Mouse (Mus musculus): Measurements from ENCODE around the gene Pygl. TPM values are rescaled to one million over a fixed set of nuclear protein-coding genes. Genes with fewer than 3 reads are reported as not detected.

The Pygl gene
- 2.8 TPM for total RNA-seq (2023)

DNA sequence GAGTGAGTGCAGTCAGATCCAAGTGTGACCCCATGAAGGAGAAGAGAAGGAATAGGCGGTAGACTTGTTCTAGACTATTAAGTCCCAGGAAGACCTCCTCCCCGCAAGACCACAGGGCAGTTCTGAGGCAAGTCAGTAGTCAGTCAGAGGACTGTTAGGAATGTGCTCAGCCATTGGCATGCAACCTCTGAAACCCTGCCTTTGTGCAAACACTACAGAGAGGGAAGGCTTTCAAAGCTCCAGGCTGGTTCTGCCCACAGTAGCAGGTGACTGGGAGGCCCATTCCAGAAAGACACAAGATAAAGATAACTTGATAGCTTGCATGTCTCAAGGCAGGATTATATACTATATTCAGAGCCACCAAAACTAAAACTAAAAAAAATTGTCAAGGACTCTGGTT is at the start of gene Pygl:
Gene Pygl (minus strand): TSS at position 195 of the 400 bp plus-strand sequence.

DNA sequence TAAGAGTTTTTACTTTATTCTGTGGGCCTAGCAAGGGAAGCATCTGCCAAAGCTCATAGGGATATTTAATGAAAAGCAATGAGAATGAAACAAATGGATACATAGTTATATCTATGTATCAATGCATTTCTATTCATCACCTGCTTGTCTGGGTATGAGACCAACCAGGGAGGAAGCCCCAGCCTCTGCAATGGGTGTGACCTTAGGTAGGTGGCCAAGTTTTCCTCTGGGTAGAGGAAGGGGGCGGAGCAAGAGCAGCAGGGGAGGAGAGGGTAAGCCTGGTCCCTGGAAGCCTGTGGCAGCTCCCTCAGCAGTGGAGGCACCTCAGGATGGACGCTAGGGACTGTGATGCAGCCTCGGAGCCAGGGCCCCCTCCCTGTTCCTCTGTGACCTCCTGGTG is 77.4 kb downstream of the Pygl start, which contains the start of gene Abhd12b:
Gene Abhd12b (plus strand): TSS at position 301 of the 400 bp plus-strand sequence.

Other genes starting within 250 kb of the Pygl start
- gene Sav1, start 244.5 kb downstream of the Pygl start, total RNA-seq (2023), result 16.9 TPM
- gene Nin, start 117.8 kb downstream of the Pygl start, total RNA-seq (2023), result 96.7 TPM
- gene Abhd12b, start 77.3 kb downstream of the Pygl start, total RNA-seq (2023), result not detected
- gene Trim9, start 116.1 kb upstream of the Pygl start, total RNA-seq (2023), result not detected
- 43.3 TPM for gene Tmx1, start 221.6 kb upstream of the Pygl start, total RNA-seq (2023)

Data from CD8-positive naive resting alpha-beta T cell, adult 57 days (primary cell).